Mouse (Mus musculus) spleen, adult 2 months (tissue): ENCODE measurements around the gene Ace3.

Experiments
- CTCF ChIP-seq: fragments of 200-500 bp; IDR thresholded peaks from 2 replicates; pipeline ENCODE4 v1.5.1; 2011; ENCODE audit warnings: mild to moderate bottlenecking, inconsistent platforms; ENCODE audit not compliant: insufficient read depth, insufficient read length, insufficient replicate concordance; ENCODE audit errors: extremely low read depth
- POLR2A ChIP-seq: fragments of 200-500 bp; IDR thresholded peaks from 2 replicates; pipeline ENCODE4 v1.6.1; 2011; ENCODE audit warnings: low read depth, low read length, inconsistent platforms

DNA sequence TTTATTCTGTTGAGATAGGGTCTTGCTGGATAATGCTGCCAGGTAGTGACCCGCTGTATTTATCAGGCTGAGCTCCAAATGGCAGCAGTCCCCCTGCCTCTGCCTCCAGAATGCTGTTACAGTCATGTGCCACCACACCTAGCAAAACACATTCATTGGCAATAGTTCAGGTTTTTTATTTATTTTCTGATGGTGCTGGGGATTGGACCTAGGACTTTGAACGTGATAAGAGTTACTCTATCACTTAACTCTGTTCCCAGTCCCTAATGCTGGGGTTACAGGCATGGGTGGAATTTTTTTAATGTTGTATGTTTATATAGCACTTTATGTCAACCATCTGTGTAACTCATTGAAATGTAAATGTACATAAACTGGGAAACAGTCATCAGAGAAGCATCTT, 59.4 kb downstream of the Ace3 start:
- TF ChIP-seq CTCF: no peak
- no peak for TF ChIP-seq POLR2A
